ENCODE assay signal across 14 mouse cellular contexts in the genomic region with DNA sequence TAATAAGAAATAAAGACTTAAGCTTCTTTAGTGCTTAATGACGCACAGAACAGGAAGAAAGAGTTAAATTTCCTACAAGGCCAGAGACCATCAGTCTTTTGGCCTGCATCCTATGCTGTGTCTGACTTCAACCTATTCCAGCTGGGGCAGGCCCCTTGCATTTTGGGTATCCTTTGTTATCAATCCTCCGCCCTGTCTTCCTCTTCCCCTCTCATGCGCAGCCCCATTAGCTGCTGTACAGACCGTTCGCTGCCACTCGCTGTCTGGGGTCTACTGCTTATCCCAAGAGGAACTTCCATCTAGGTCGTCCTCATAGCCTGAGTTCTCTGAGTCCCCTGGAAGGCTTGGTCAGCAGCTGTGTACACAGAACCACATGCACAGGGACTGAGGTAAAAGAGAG.
"Had no signal": no experiment of that assay in that cellular context is flagged by ENCODE, and none has a peak within 500 bp of the region (broad histone marks: within the 10 kb centered on the region; RNA-seq: fewer than 3 reads in every experiment).

No protein-coding gene starts in this region.

- H3K9ac ChIP-seq: liver, embryonic 13.5 days; lung, embryonic 14.5 days; midbrain, embryonic 12.5 days; midbrain, embryonic 15.5 days; neural tube, embryonic 13.5 days had no signal

- H3K4me2 ChIP-seq: liver, embryonic 13.5 days; lung, embryonic 14.5 days; midbrain, embryonic 12.5 days; midbrain, embryonic 15.5 days; neural tube, embryonic 13.5 days had no signal

- H3K9me3 ChIP-seq: liver, embryonic 13.5 days; midbrain, embryonic 12.5 days; midbrain, embryonic 15.5 days; neural tube, embryonic 13.5 days had no signal

- H3K27ac ChIP-seq: left cerebral cortex, adult 2 months; liver, embryonic 13.5 days; macrophage; midbrain, embryonic 12.5 days; midbrain, embryonic 15.5 days; neural tube, embryonic 13.5 days had no signal

- H3K27me3 ChIP-seq: liver, embryonic 13.5 days; midbrain, embryonic 12.5 days; midbrain, embryonic 15.5 days; neural tube, embryonic 13.5 days had no signal

- ATAC-seq: intestine, postnatal 0 days; lung, postnatal 0 days; midbrain, embryonic 15.5 days had no signal

- H3K4me1 ChIP-seq: liver, embryonic 13.5 days; midbrain, embryonic 12.5 days; midbrain, embryonic 15.5 days; neural tube, embryonic 13.5 days had no signal

- H3K36me3 ChIP-seq: liver, embryonic 13.5 days; midbrain, embryonic 12.5 days; midbrain, embryonic 15.5 days; neural tube, embryonic 13.5 days had no signal

- DNase-seq: kidney, adult 9 months; kidney, postnatal 10 days; kidney, postnatal 36 days; layer of hippocampus, postnatal 36 days; liver, embryonic 13.5 days; lung, embryonic 14.5 days; thymus, postnatal 25 days had no signal

- H3K4me3 ChIP-seq: left cerebral cortex, adult 2 months; liver, embryonic 13.5 days; midbrain, embryonic 12.5 days; midbrain, embryonic 15.5 days; neural tube, embryonic 13.5 days had no signal
